Mouse (Mus musculus): Measurements from ENCODE around the gene Pak6.
"Not testable (repeated sequence)": the region's sequence is repeated elsewhere in the genome, so short reads cannot be mapped to it uniquely, and the experiment has no call there.

The Pak6 gene

GRCm38 (mm10) chr2:118662902-118663803, at the start of gene Pak6:
Gene Pak6 (plus strand): TSS chr2:118663303.
- DNase-seq (ENCODE audit: low read depth, low spot score): no peak

DNA sequence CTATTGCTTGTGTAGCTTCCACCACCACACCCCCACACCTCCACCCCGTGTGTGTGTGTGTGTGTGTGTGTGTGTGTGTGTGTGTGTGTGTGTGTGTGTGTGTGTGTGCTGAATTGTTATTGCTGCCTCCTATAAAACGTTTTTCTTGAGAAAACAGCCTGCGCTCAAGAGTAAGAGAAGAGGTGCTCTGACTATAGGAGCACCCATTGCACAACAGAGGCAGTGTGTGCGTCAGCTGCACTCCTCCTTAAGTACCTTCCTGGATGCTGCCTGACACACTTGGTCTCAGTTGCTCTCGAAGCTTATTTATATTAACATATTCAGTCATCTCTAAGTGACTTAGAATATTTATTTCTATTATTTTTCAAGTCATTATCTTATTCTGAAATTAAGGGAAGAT, 45.1 kb upstream of the Pak6 start:
- no peak for DNase-seq (ENCODE audit: low read depth, low spot score)

- DNase-seq (ENCODE audit: low read depth, low spot score): no peak
These were observed 43.0 kb upstream of the Pak6 start for GRCm38 (mm10) chr2:118620101-118620500.

DNA sequence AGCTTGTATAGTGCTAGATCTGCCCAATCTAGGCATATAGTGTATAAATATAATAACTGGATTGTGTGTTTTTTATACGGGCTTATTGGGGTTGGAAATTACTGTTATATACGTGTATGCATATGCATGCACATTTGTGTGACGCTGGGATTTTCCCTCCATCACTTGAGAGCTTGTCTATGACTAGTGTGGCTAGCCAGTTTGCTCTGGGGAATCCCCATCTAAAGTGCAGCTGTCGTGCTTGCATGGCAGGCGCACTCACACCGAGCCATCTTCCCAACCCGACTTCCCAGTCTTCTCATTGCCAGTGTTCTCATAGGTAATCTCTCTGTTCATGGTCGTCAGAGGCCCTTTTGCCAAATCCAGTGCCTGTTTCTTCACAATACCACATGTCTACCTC, 42.5 kb upstream of the Pak6 start:
- no peak for DNase-seq (ENCODE audit: low read depth, low spot score)

- no peak for DNase-seq (ENCODE audit: low read depth, low spot score)
These were observed 33.8 kb upstream of the Pak6 start for GRCm38 (mm10) chr2:118629276-118629675.

GRCm38 (mm10) chr2:118633441-118633840, 29.7 kb upstream of the Pak6 start:
- DNase-seq (ENCODE audit: low read depth, low spot score): no peak

DNA sequence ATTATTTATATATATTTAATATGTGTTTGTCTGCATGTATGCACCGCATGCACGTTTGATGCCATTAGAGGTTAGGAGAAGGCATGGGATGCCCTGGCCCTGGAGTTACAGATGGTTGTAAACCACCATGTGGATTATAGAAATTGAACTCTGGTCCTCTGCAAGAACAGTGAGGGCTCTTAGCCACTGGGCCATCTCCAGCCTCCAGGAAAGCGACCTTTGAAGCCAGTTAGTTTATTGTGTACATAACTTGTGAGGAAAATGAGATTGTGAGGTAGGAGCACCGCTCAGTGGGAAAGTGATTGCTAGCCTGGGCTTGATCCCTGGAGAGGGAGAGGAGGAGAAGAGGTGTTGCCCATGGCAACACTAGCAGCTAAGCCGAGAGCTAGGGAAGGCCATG, 25.8 kb upstream of the Pak6 start:
- DNase-seq (ENCODE audit: low read depth, low spot score): no peak

DNA sequence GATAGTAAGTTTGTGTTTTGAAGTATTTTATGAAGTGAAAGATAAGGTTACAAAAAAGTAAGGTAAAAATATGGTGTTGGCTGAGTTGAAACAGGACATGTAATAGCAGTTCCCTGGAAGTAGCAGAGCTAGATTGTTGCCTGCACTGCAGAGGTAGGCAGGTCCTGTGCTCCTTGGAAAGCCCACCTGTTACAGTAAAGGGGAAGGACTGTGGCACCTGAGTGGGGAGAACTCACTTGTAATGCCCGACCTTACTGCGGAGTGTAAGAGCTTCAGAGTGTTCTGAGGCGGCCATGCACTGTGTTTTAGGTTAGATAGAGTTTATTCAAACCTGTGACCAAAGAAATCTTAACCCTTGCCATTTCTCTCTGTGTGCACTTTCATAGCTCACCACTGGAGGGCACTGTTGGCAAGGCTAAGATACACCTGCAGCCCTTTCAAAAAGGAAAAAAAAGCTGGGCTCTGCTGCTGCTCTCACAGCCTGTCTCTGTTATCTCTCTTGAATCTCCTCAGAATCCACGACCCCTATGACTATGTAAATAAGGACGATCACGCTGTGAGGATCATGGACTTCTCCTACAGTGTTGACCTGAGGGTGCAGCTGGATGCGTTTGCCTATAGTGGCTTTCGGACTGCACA, 25.1 kb upstream of the Pak6 start:
- peak; percentile 86 for DNase-seq (ENCODE audit: low read depth, low spot score)

DNA sequence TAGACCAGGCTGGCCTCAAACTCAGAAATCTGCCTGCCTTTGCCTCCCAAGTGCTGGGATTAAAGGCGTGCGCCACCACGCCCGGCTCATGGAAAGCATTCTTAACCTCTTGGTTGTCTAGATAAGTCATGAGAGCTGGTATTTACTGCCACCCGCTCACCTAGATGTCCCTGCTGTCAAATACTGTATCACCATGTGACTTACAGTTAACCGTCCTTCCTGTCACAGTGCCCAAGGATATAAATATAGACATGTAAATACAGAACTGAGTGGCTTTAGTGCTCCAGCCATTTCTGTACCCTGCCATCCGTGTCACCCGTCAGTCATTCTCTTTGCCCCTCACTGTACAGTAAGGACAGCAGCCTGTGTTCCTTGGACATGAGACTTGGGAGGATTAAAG, 24.4 kb upstream of the Pak6 start:
- DNase-seq (ENCODE audit: low read depth, low spot score): no peak

- DNase-seq (ENCODE audit: low read depth, low spot score): no peak
These were observed 22.0 kb upstream of the Pak6 start for GRCm38 (mm10) chr2:118641147-118641546.

GRCm38 (mm10) chr2:118642431-118642830, 20.7 kb upstream of the Pak6 start:
- no peak for DNase-seq (ENCODE audit: low read depth, low spot score)

- DNase-seq (ENCODE audit: low read depth, low spot score): no peak
These were observed 20.2 kb upstream of the Pak6 start for GRCm38 (mm10) chr2:118642942-118643341.

DNA sequence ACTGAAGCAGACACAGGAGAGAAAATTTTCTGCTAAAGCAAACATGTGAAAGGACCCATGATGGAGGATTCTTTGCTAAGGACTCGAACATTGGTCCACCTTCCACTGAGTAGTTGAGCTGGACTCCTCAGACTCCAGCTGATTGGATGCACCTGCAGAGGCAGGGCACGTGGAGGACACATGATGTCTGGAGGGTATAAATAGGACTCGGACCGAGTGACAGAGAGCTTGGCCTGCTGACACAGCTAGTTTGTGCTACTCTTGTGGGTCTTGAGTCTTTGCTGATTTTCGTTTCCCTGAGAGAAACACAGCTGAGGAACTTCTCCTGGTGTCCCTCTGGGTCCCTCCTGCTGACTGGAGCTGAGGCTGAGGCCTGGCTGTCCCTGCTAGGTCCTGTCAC, 16.4 kb upstream of the Pak6 start:
- DNase-seq (ENCODE audit: low read depth, low spot score): no peak

GRCm38 (mm10) chr2:118650697-118651096, 12.4 kb upstream of the Pak6 start:
- DNase-seq (ENCODE audit: low read depth, low spot score): not testable (repeated sequence)

DNA sequence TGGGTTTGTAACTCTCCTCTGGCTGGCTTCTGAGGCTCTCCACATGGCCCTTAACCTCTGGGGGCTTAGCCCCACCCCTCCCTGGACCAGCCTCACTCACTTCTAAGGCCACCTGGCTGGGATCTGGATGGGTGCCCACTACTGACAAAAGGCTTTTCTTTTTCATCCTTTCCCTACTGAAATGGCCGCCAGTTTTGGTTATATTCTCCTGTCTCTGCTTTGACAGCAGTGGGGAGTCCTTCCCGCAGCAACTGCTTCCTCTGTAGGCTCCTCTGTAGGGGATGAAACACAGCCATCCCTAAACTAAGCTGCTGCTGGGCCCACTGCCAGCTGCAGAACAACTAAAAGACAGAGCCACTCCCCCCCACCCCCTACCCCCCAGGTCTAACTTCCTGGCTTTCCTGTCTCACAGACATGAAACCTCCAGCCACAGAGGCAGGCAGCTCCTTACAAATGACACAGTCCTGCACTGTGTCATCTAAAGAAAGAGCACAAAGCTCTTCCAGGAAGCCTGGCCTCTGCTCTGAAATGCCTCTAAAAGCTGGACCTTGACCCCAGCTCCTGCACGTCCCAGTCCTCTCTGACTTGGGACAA, 6.3 kb upstream of the Pak6 start:
- DNase-seq (ENCODE audit: low read depth, low spot score): peak; percentile 38

- peak; percentile 58 for DNase-seq (ENCODE audit: low read depth, low spot score)
These were observed 4.6 kb upstream of the Pak6 start for GRCm38 (mm10) chr2:118658457-118658856.

- DNase-seq (ENCODE audit: low read depth, low spot score): peak; percentile 97
These were observed 4.0 kb upstream of the Pak6 start for GRCm38 (mm10) chr2:118659077-118659476.

DNA sequence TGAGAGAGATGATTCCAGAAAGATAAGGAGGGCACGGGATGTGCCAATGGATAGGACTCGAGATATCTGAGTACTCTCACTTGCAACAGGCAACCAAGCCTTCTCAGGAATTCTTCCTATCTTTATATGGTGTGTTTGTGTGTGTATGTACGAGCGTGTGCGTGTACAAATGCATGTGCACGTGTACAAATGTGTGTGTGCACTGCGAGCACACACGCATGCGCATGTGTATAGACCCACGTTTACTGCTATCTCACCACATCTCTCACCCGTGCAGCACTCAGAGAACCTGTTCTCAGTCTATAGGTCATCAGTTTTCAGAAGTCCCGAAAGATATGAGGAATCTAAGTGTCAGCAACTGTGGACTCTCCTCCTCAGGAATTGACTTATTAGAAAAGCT, 3.6 kb upstream of the Pak6 start:
- no peak for DNase-seq (ENCODE audit: low read depth, low spot score)

DNA sequence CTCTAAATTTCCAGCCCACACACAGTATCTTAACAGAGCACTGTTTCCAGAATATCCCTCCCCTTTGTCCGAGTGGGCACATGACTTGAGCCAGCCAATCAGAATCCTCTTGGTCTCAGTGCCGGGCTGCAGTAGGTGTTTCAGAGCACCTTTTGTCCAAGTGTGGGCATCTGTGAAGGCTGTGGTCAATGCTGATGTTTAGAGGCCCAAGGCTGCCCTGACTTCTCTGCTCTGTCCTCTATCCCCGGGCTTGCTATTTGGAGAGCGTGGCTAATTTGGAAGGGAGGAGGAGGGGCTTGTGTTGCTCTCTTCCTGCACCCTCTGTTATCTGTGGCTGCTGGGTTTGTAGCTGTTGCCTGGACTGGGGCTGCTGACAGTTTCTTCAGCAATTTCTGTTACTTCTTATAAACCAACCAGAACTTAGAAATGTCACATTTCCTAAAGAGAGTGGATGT, 3.1 kb upstream of the Pak6 start:
- DNase-seq (ENCODE audit: low read depth, low spot score): peak; percentile 76

- no peak for DNase-seq (ENCODE audit: low read depth, low spot score)
These were observed 1.2 kb upstream of the Pak6 start for GRCm38 (mm10) chr2:118661891-118662290.

DNA sequence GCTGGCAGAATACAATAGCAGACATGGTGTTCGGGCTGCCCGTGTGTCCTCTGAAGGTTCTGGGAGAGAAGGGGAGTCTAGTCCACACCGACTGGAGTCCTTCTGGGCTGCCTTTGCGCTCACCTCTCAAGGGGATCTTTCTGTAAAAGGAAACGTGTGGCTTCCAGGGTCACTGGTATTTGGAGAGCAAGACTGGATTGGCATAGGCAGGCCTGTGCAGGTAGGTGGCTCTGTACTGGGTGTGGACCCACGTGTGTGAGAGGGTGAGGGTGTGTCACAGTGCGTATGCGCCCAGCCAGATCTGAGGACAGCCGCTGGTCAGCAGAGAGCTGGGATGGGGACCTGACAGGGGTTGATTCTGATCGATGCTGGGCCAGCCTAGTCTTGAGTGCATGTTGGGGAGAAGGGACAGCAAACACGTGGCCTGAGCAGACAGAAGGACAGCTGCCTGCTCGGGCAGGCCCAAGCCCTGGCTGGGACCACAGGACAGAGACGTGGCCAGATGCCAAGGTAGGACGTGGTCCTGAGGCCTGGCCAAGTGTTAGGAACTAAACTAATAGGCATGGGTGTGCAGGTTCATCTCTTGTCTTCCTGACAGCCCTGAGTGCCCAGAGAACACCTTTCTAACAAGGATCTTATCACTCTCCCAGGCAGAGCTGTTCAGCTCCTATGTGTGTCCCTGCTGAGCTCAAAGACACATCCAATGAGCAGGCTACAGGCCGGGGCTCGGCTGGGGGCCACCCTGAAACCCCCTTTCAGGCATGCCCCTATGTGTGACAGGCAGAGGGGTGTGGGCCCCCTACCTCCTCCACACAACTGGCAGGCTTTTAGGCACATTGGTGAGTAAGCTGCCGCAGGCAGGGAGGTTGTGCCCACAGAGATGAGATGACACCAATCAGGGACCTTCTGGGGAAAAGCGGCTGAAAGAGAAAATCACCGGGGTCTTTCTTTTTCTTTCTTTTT, 982 bp downstream of the Pak6 start:
- DNase-seq (ENCODE audit: low read depth, low spot score): no peak

All from 3T3-L1 (cell line).